Mouse (Mus musculus) neural tube, embryonic 15.5 days (tissue): ENCODE measurements around the gene Dab1. TPM values are rescaled to one million over a fixed set of nuclear protein-coding genes. Genes with fewer than 3 reads are reported as not detected.

Experiments
- ATAC-seq: fragments of 200-750 bp; cut with Nextera tagmentation; 2 replicates; pipeline ENCODE4 v1.8.0; 2017; ENCODE audit warnings: mild to moderate bottlenecking, moderate TSS enrichment, moderate library complexity; ENCODE audit not compliant: low FRiP score
- H3K27ac ChIP-seq: fragments of 300-500 bp; sonication (generic); replicated peaks from 2 replicates; pipeline ENCODE4 v1.5.1; 2015; ENCODE audit warnings: mild to moderate bottlenecking, inconsistent platforms
- H3K27me3 ChIP-seq: fragments of 300-500 bp; sonication (generic); replicated peaks from 2 replicates; pipeline ENCODE4 v1.6.1; 2015; ENCODE audit warnings: inconsistent platforms
- H3K36me3 ChIP-seq: fragments of 300-500 bp; sonication (generic); 2 replicates; pipeline ENCODE4 v1.6.1; 2015; ENCODE audit warnings: inconsistent platforms
- H3K4me1 ChIP-seq: fragments of 300-500 bp; sonication (generic); 2 replicates; pipeline ENCODE4 v1.6.1; 2015; ENCODE audit warnings: inconsistent platforms
- H3K4me2 ChIP-seq: fragments of 300-500 bp; sonication (generic); 2 replicates; pipeline ENCODE4 v1.6.1; 2015; ENCODE audit warnings: inconsistent platforms, mild to moderate bottlenecking, moderate library complexity
- H3K4me3 ChIP-seq: fragments of 300-500 bp; sonication (generic); replicated peaks from 2 replicates; pipeline ENCODE4 v1.5.1; 2015; ENCODE audit warnings: mild to moderate bottlenecking, inconsistent platforms
- H3K9ac ChIP-seq: fragments of 300-500 bp; sonication (generic); replicated peaks from 2 replicates; pipeline ENCODE4 v1.6.1; 2015; ENCODE audit warnings: mild to moderate bottlenecking, inconsistent platforms
- H3K9me3 ChIP-seq: fragments of 300-500 bp; sonication (generic); replicated peaks from 2 replicates; pipeline ENCODE4 v1.6.1; 2016; ENCODE audit warnings: inconsistent platforms
- WGBS: fragments of 180-500 bp; shearing (Covaris S2); methylation state at CpG from one replicate; pipeline ENCODE4 v1.1.7; 2015; ENCODE audit warnings: mixed read lengths; 5-methylcytosine and 5-hydroxymethylcytosine counted together
- polyA plus RNA-seq: library from polyadenylated mRNA; unstranded; fragments of >200 nt; fragmentation: Nextera tagmentation; extraction: Ambion mirVana; gene quantifications from 2 replicates; pipeline ENCODE4 v1.2.1, GENCODE M21; 2015

The Dab1 gene
- polyA plus RNA-seq, 1 experiment from 2014 or later, result 57.9 TPM

GRCm38 (mm10) chr4:104538420-104538819, 919.3 kb downstream of the Dab1 start:
- WGBS, result 76% methylated on average over 3 of the region's 3 CpGs
- Histone ChIP-seq H3K27me3 (no peaks in the 10 kb centered on the region), H3K4me1 (no peaks in the 10 kb centered on the region), H3K9me3 (no peaks in the 10 kb centered on the region), H3K4me2 (no peak overlapping the region), H3K9ac (no peak overlapping the region), H3K27ac (no peak overlapping the region), H3K36me3 (no peaks in the 10 kb centered on the region), H3K4me3 (no peak overlapping the region)
- ATAC-seq, result no peak

- Histone ChIP-seq H3K9me3 (no peaks in the 10 kb centered on the region), H3K4me2 (no peak overlapping the region), H3K36me3 (no peaks in the 10 kb centered on the region), H3K27ac (no peak overlapping the region), H3K9ac (no peak overlapping the region), H3K4me1 (no peaks in the 10 kb centered on the region), H3K4me3 (no peak overlapping the region), H3K27me3 (no peaks in the 10 kb centered on the region)
- 86% methylated on average over 2 of the region's 2 CpGs for WGBS
- ATAC-seq, result no peak
Measured at GRCm38 (mm10) chr4:104539047-104539446, 919.9 kb downstream of the Dab1 start.

- no peak for ATAC-seq
- H3K4me2 ChIP-seq, result no peak overlapping the region
- no peaks in the 10 kb centered on the region for H3K27me3 ChIP-seq
- H3K4me1 ChIP-seq, result peaks cover 10% of the 10 kb centered on the region; the same call in 1 of the 2 replicates
- H3K27ac ChIP-seq, result no peak overlapping the region
- H3K9me3 ChIP-seq, result no peaks in the 10 kb centered on the region
- no peak overlapping the region for H3K9ac ChIP-seq
- no peaks in the 10 kb centered on the region for H3K36me3 ChIP-seq
- WGBS, result 60% methylated on average over 5 of the region's 5 CpGs
- no peak overlapping the region for H3K4me3 ChIP-seq
Measured at GRCm38 (mm10) chr4:104547091-104547490, 927.9 kb downstream of the Dab1 start.

- H3K4me2 ChIP-seq, result no peak overlapping the region
- H3K36me3 ChIP-seq, result no peaks in the 10 kb centered on the region
- H3K27me3 ChIP-seq, result no peaks in the 10 kb centered on the region
- no peak overlapping the region for H3K27ac ChIP-seq
- H3K4me1 ChIP-seq, result peaks cover 10% of the 10 kb centered on the region; the same call in 1 of the 2 replicates
- H3K9ac ChIP-seq, result no peak overlapping the region
- no peaks in the 10 kb centered on the region for H3K9me3 ChIP-seq
- H3K4me3 ChIP-seq, result no peak overlapping the region
- WGBS, result 93% methylated on average over 1 of the region's 1 CpGs
- no peak for ATAC-seq
Measured at GRCm38 (mm10) chr4:104548287-104548686, 929.1 kb downstream of the Dab1 start.

GRCm38 (mm10) chr4:104550581-104551205, 931.5 kb downstream of the Dab1 start:
- Histone ChIP-seq H3K9me3 (no peaks in the 10 kb centered on the region), H3K36me3 (no peaks in the 10 kb centered on the region), H3K27me3 (no peaks in the 10 kb centered on the region), H3K27ac (no peak overlapping the region), H3K4me3 (no peak overlapping the region), H3K9ac (no peak overlapping the region), H3K4me2 (no peak overlapping the region), H3K4me1 (peaks cover 17% of the 10 kb centered on the region)
- no peak for ATAC-seq
- WGBS, result 71% methylated on average over 4 of the region's 4 CpGs

GRCm38 (mm10) chr4:104551390-104552070, 932.4 kb downstream of the Dab1 start:
- ATAC-seq, result no peak
- H3K4me2 ChIP-seq, result no peak overlapping the region
- H3K4me1 ChIP-seq, result peaks cover 22% of the 10 kb centered on the region
- no peak overlapping the region for H3K9ac ChIP-seq
- no peaks in the 10 kb centered on the region for H3K9me3 ChIP-seq
- H3K27ac ChIP-seq, result no peak overlapping the region
- WGBS, result 87% methylated on average over 17 of the region's 17 CpGs
- no peaks in the 10 kb centered on the region for H3K27me3 ChIP-seq
- no peaks in the 10 kb centered on the region for H3K36me3 ChIP-seq
- H3K4me3 ChIP-seq, result no peak overlapping the region

- H3K9me3 ChIP-seq, result no peaks in the 10 kb centered on the region
- WGBS, result 55% methylated on average over 2 of the region's 2 CpGs
- no peaks in the 10 kb centered on the region for H3K36me3 ChIP-seq
- no peaks in the 10 kb centered on the region for H3K27me3 ChIP-seq
- H3K4me2 ChIP-seq, result no peak overlapping the region
- no peak overlapping the region for H3K9ac ChIP-seq
- H3K4me1 ChIP-seq, result peaks cover 20% of the 10 kb centered on the region
- ATAC-seq, result no peak
- H3K4me3 ChIP-seq, result no peak overlapping the region
- H3K27ac ChIP-seq, result no peak overlapping the region
Measured at GRCm38 (mm10) chr4:104555408-104555807, 936.2 kb downstream of the Dab1 start.

GRCm38 (mm10) chr4:104563512-104563911, 944.4 kb downstream of the Dab1 start:
- no peak overlapping the region for H3K4me2 ChIP-seq
- H3K4me3 ChIP-seq, result no peak overlapping the region
- H3K36me3 ChIP-seq, result no peaks in the 10 kb centered on the region
- no peaks in the 10 kb centered on the region for H3K9me3 ChIP-seq
- H3K4me1 ChIP-seq, result no peaks in the 10 kb centered on the region
- H3K27me3 ChIP-seq, result no peaks in the 10 kb centered on the region
- no peak overlapping the region for H3K27ac ChIP-seq
- H3K9ac ChIP-seq, result no peak overlapping the region
- no peak for ATAC-seq
- WGBS, result 84% methylated on average over 5 of the region's 5 CpGs

- ATAC-seq, result no peak
- 75% methylated on average over 4 of the region's 4 CpGs for WGBS
Measured at GRCm38 (mm10) chr4:104570523-104570922, 951.4 kb downstream of the Dab1 start.

GRCm38 (mm10) chr4:104572440-104572839, 953.3 kb downstream of the Dab1 start:
- Histone ChIP-seq H3K27ac (peak overlapping the region; percentile 23; the same call in 1 of the 2 replicates), H3K36me3 (no peaks in the 10 kb centered on the region), H3K9ac (no peak overlapping the region), H3K27me3 (no peaks in the 10 kb centered on the region), H3K4me2 (peak overlapping the region; percentile 20), H3K4me3 (no peak overlapping the region), H3K4me1 (peaks cover 16% of the 10 kb centered on the region), H3K9me3 (no peaks in the 10 kb centered on the region)
- WGBS, result 53% methylated on average over 8 of the region's 8 CpGs
- no peak for ATAC-seq

More at GRCm38 (mm10) chr4:104570523-104570922, 951.4 kb downstream of the Dab1 start:
- Histone ChIP-seq H3K36me3 (no peaks in the 10 kb centered on the region), H3K4me3 (no peak overlapping the region), H3K9me3 (no peaks in the 10 kb centered on the region), H3K4me2 (no peak overlapping the region), H3K27me3 (no peaks in the 10 kb centered on the region), H3K9ac (no peak overlapping the region), H3K4me1 (peaks cover 16% of the 10 kb centered on the region), H3K27ac (no peak overlapping the region)

GRCm38 (mm10) chr4:104573419-104573818, 954.3 kb downstream of the Dab1 start:
- H3K4me3 ChIP-seq, result no peak overlapping the region
- WGBS, result 49% methylated on average over 7 of the region's 7 CpGs
- H3K36me3 ChIP-seq, result no peaks in the 10 kb centered on the region
- no peaks in the 10 kb centered on the region for H3K27me3 ChIP-seq
- no peaks in the 10 kb centered on the region for H3K9me3 ChIP-seq
- no peak overlapping the region for H3K9ac ChIP-seq
- H3K27ac ChIP-seq, result no peak overlapping the region
- H3K4me2 ChIP-seq, result peak overlapping the region; percentile 20; the same call in 1 of the 2 replicates
- no peak for ATAC-seq
- H3K4me1 ChIP-seq, result peaks cover 16% of the 10 kb centered on the region

- H3K27ac ChIP-seq, result no peak overlapping the region
- no peaks in the 10 kb centered on the region for H3K36me3 ChIP-seq
- no peak overlapping the region for H3K9ac ChIP-seq
- no peaks in the 10 kb centered on the region for H3K27me3 ChIP-seq
- WGBS, result 28% methylated on average over 3 of the region's 3 CpGs
- H3K4me1 ChIP-seq, result peaks cover 12% of the 10 kb centered on the region
- no peak overlapping the region for H3K4me3 ChIP-seq
- no peaks in the 10 kb centered on the region for H3K9me3 ChIP-seq
- H3K4me2 ChIP-seq, result no peak overlapping the region
- no peak for ATAC-seq
Measured at GRCm38 (mm10) chr4:104578370-104578769, 959.2 kb downstream of the Dab1 start.
